Mouse (Mus musculus) CH12.LX (cell line): ENCODE data around the gene F9. TPM values are rescaled to one million over a fixed set of nuclear protein-coding genes. Genes with fewer than 3 reads are reported as not detected.
A peak's percentile ranks its signal among the peaks of the same experiment; 100 is the strongest.
"Not testable (repeated sequence)": the region's sequence is repeated elsewhere in the genome, so short reads cannot be mapped to it uniquely, and the experiment has no call there.

ENCODE experiments used
- DNase-seq: peaks from one replicate; pipeline ENCODE4 v3.0.0-alpha.2; 2013; ENCODE audit errors: extremely low read depth
- H3K27ac ChIP-seq: 2 replicates; pipeline ENCODE4 v1.5.1; 2012; ENCODE audit warnings: low read depth, mild to moderate bottlenecking, control low read depth, moderate library complexity; ENCODE audit not compliant: insufficient read depth
- H3K27me3 ChIP-seq: replicated peaks from 2 replicates; pipeline ENCODE3; 2012; ENCODE audit warnings: inconsistent platforms
- H3K36me3 ChIP-seq, 2 experiments: replicated peaks in 1 of 2; 2 replicates each; pipeline versions ENCODE3 to v1.6.1; 2012; ENCODE audit warnings: inconsistent platforms in 1 of 2, low read length in 1 of 2, mild to moderate bottlenecking in 1 of 2, mixed read lengths in 1 of 2, moderate library complexity in 1 of 2; ENCODE audit not compliant: control insufficient read depth in 1 of 2, insufficient read depth in 1 of 2
- H3K4me1 ChIP-seq, 2 experiments: 2 replicates each; pipeline ENCODE4 v1.6.1; 2012; ENCODE audit warnings: inconsistent platforms in 1 of 2, moderate library complexity in 1 of 2; ENCODE audit not compliant: insufficient read depth in 2 of 2, control insufficient read depth in 1 of 2
- H3K4me2 ChIP-seq: 2 replicates; pipeline ENCODE4 v1.6.1; 2012; ENCODE audit warnings: low read depth, mild to moderate bottlenecking, control low read depth; ENCODE audit not compliant: poor library complexity, insufficient read depth, severe bottlenecking
- H3K4me3 ChIP-seq, 3 experiments: fragments of 150-350 bp in 1 of 3; sonication (generic) in 1 of 3; replicated peaks in 1 of 3; 2 replicates each; pipeline versions ENCODE3 to v1.5.1; 2011 to 2012; ENCODE audit warnings: low read depth in 2 of 3, low read length in 2 of 3, mild to moderate bottlenecking in 2 of 3, moderate library complexity in 2 of 3, control low read depth in 1 of 3, improper control_type of control experiment in 1 of 3, inconsistent platforms in 1 of 3, mixed read lengths in 1 of 3; ENCODE audit not compliant: poor library complexity in 1 of 3
- H3K79me2 ChIP-seq: replicated peaks from 2 replicates; pipeline ENCODE4 v1.6.1; 2012; ENCODE audit warnings: mild to moderate bottlenecking, moderate library complexity; ENCODE audit not compliant: control insufficient read depth, poor library complexity, insufficient read depth, severe bottlenecking; ENCODE audit errors: extremely low read depth
- H3K9ac ChIP-seq: 2 replicates; pipeline ENCODE4 v1.6.1; 2012; ENCODE audit warnings: low read depth, mild to moderate bottlenecking, control low read depth, moderate library complexity; ENCODE audit not compliant: insufficient read depth
- H3K9me3 ChIP-seq: replicated peaks from 2 replicates; pipeline ENCODE3; 2012; ENCODE audit warnings: low read length, inconsistent platforms, mixed read lengths
- CHD2 ChIP-seq: IDR thresholded peaks from 2 replicates; pipeline ENCODE4 v1.6.1; 2011; ENCODE audit warnings: low read length, improper control_type of control experiment
- CTCF ChIP-seq, 2 experiments: IDR thresholded peaks in 1 of 2; conservative IDR thresholded peaks in 1 of 2; 2 replicates each; pipeline ENCODE4 v1.5.1; 2011 to 2012; ENCODE audit warnings: low read depth in 2 of 2, low read length in 2 of 2, improper control_type of control experiment in 1 of 2, inconsistent platforms in 1 of 2, mild to moderate bottlenecking in 1 of 2, moderate library complexity in 1 of 2
- E2F4 ChIP-seq: IDR thresholded peaks from 2 replicates; pipeline ENCODE4 v1.6.1; 2011; ENCODE audit warnings: low read depth, low read length, improper control_type of control experiment; ENCODE audit not compliant: insufficient replicate concordance
- EP300 ChIP-seq: IDR thresholded peaks from 2 replicates; pipeline ENCODE4 v1.6.1; 2011; ENCODE audit warnings: low read length, improper control_type of control experiment
- ETS1 ChIP-seq: conservative IDR thresholded peaks from 2 replicates; pipeline ENCODE4 v1.6.1; 2012; ENCODE audit warnings: low read depth, mild to moderate bottlenecking, inconsistent platforms, low read length, improper control_type of control experiment, moderate library complexity
- IRF4 ChIP-seq: IDR thresholded peaks from 2 replicates; pipeline ENCODE4 v1.6.1; 2014; ENCODE audit warnings: low read depth, mild to moderate bottlenecking, inconsistent platforms, low read length, improper control_type of control experiment
- JUN ChIP-seq: IDR thresholded peaks from 2 replicates; pipeline ENCODE4 v1.6.1; 2011; ENCODE audit warnings: low read depth, mild to moderate bottlenecking, low read length, improper control_type of control experiment, moderate library complexity; ENCODE audit not compliant: insufficient read depth
- JUND ChIP-seq: conservative IDR thresholded peaks from 2 replicates; pipeline ENCODE4 v1.6.1; 2011; ENCODE audit warnings: low read depth, low read length, improper control_type of control experiment
- KAT2A ChIP-seq: IDR thresholded peaks from 2 replicates; pipeline ENCODE4 v1.6.1; 2012; ENCODE audit warnings: low read length, improper control_type of control experiment, inconsistent platforms; ENCODE audit not compliant: insufficient replicate concordance
- MAFK ChIP-seq: IDR thresholded peaks from 2 replicates; pipeline ENCODE4 v1.6.1; 2011; ENCODE audit warnings: low read length, improper control_type of control experiment; ENCODE audit not compliant: insufficient replicate concordance
- MAZ ChIP-seq: IDR thresholded peaks from 2 replicates; pipeline ENCODE4 v1.6.1; 2012; ENCODE audit warnings: low read depth, mild to moderate bottlenecking, inconsistent platforms, low read length, improper control_type of control experiment, moderate library complexity
- MEF2A ChIP-seq: IDR thresholded peaks from 2 replicates; pipeline ENCODE4 v1.6.1; 2014; ENCODE audit warnings: low read depth, mild to moderate bottlenecking, inconsistent platforms, low read length, improper control_type of control experiment, borderline replicate concordance
- MYC ChIP-seq: IDR thresholded peaks from 2 replicates; pipeline ENCODE4 v1.6.1; 2011; ENCODE audit warnings: low read depth, mild to moderate bottlenecking, improper control_type of control experiment, low read length
- PAX5 ChIP-seq: IDR thresholded peaks from 2 replicates; pipeline ENCODE4 v1.6.1; 2012; ENCODE audit warnings: low read length, inconsistent platforms, mixed read lengths
- POLR2A ChIP-seq: IDR thresholded peaks from 2 replicates; pipeline ENCODE4 v1.6.1; 2011; ENCODE audit warnings: low read depth, mild to moderate bottlenecking, improper control_type of control experiment, low read length
- RAD21 ChIP-seq: IDR thresholded peaks from 2 replicates; pipeline ENCODE4 v1.6.1; 2011; ENCODE audit warnings: low read depth, mild to moderate bottlenecking, low read length, improper control_type of control experiment, moderate library complexity
- RCOR1 ChIP-seq: conservative IDR thresholded peaks from 2 replicates; pipeline ENCODE4 v1.6.1; 2012; ENCODE audit warnings: low read depth, mild to moderate bottlenecking, inconsistent platforms, low read length, improper control_type of control experiment
- SIN3A ChIP-seq: IDR thresholded peaks from 2 replicates; pipeline ENCODE4 v1.6.1; 2012; ENCODE audit warnings: low read length, improper control_type of control experiment, inconsistent platforms
- USF2 ChIP-seq: conservative IDR thresholded peaks from 2 replicates; pipeline ENCODE4 v1.6.1; 2011; ENCODE audit warnings: low read depth, low read length, improper control_type of control experiment
- ZC3H11A ChIP-seq: IDR thresholded peaks from 2 replicates; pipeline ENCODE4 v1.6.1; 2012; ENCODE audit warnings: low read depth, mild to moderate bottlenecking, inconsistent platforms, low read length, improper control_type of control experiment
- ZMIZ1 ChIP-seq: IDR thresholded peaks from 2 replicates; pipeline ENCODE4 v1.6.1; 2012; ENCODE audit warnings: low read depth, mild to moderate bottlenecking, inconsistent platforms, low read length, improper control_type of control experiment
- ZNF384 ChIP-seq: IDR thresholded peaks from 2 replicates; pipeline ENCODE4 v1.6.1; 2012; ENCODE audit warnings: low read depth, low read length, improper control_type of control experiment, inconsistent platforms
- dilution Hi-C: fragments of 300-500 bp; cut with MboI; formaldehyde crosslinking; loops from 2 replicates; pipeline ENCODE4 v1.14.3; 2020; ENCODE audit warnings: low sequenced_read_pairs; ENCODE audit not compliant: extremely low pct_unique_long_range_greater_than_20kb, extremely low pct_ligation_motif_present
- in situ Hi-C: fragments of 300-500 bp; cut with MboI; formaldehyde crosslinking; loops from 3 replicates; pipeline ENCODE4 v1.14.3; 2019; ENCODE audit warnings: low sequenced_read_pairs, low pct_ligation_motif_present, low pct_unique_long_range_greater_than_20kb, mixed read lengths
- polyA plus RNA-seq: library from polyadenylated mRNA; unstranded; fragments of >175 nt; gene quantifications from 2 replicates; pipeline ENCODE4 v1.2.1, GENCODE M21; 2012; ENCODE audit warnings: low read depth; ENCODE audit not compliant: insufficient read length
- total RNA-seq, 2 experiments: library from RNA; depleted of rRNA; stranded (reverse); fragments of 300-350 nt in 1 of 2; fragments of >200 nt in 1 of 2; gene quantifications; 2 replicates each; pipeline ENCODE4 v1.2.3; 2012 to 2014

Gene F9
- total RNA-seq (2012; rRNA removed) (0.42 and 0.55 TPM in 2 replicates), total RNA-seq (2014; rRNA removed) (2.0 and 2.6 TPM in 2 replicates), polyA plus RNA-seq (1.9 and 2.8 TPM in 2 replicates)

- dilution Hi-C loops, result no loop called here
- in situ Hi-C loops, result no loop called here
Observed at GRCm38 (mm10) chrX:59999221-60000083, at the start of gene F9. TSS of gene F9 (plus strand) at chrX:59999464.

GRCm38 (mm10) chrX:59969767-59970166, 29.5 kb upstream of the F9 start:
- H3K4me3 ChIP-seq, DNase-seq, H3K36me3 ChIP-seq, H3K79me2 ChIP-seq, H3K9me3 ChIP-seq, H3K27me3 ChIP-seq, in situ Hi-C loops, H3K9ac ChIP-seq, H3K4me2 ChIP-seq, H3K4me1 ChIP-seq, H3K27ac ChIP-seq, dilution Hi-C loops: not testable (repeated sequence)

More at GRCm38 (mm10) chrX:59999221-60000083, at the start of gene F9:
- Histone ChIP-seq H3K79me2 (no peaks in the 10 kb centered on the region), H3K4me2 (peak within 1 kb of the TSS; percentile 67), H3K27ac (peak within 1 kb of the TSS; percentile 88), H3K27me3 (no peaks in the 10 kb centered on the region), H3K9me3 (no peaks in the 10 kb centered on the region), H3K9ac (peak within 1 kb of the TSS; percentile 26), H3K4me1 (peaks cover 0 to 11% of the 10 kb centered on the region in 2 experiments; a peak in 1 of 4 replicates), H3K36me3 (no peaks in the 10 kb centered on the region), H3K4me3 (peak within 1 kb of the TSS in 1 of 3 experiments; percentile 26)
- peak; percentile 89 for TF ChIP-seq MEF2A
- no peak for TF ChIP-seq ZC3H11A
- TF ChIP-seq MAZ, result no peak
- TF ChIP-seq JUND, result 0 out of 2 replicates have a peak, but pooled peaks have one; percentile 19
- TF ChIP-seq ZNF384, result peak; percentile 10; the same call in 1 of the 2 replicates
- no peak for TF ChIP-seq POLR2A
- no peak for TF ChIP-seq RAD21
- TF ChIP-seq IRF4, result no peak
- TF ChIP-seq CHD2, result no peak
- no peak for TF ChIP-seq MYC
- TF ChIP-seq MAFK, result 0 out of 2 replicates have a peak, but pooled peaks have one; percentile 22
- TF ChIP-seq ETS1, result no peak; the same call in none of the 2 replicates
- TF ChIP-seq ZMIZ1, result no peak
- no peak for TF ChIP-seq USF2
- TF ChIP-seq CTCF (conservative IDR thresholded peaks at IDR 0.05 in 1 of 2, IDR thresholded peaks at IDR 0.05 in 1 of 2; ENCODE audit: low read depth in 2 of 2, low read length in 2 of 2), result no peak
- TF ChIP-seq EP300, result peak; percentile 70; the same call in 1 of the 2 replicates
- no peak for TF ChIP-seq PAX5
- no peak for TF ChIP-seq E2F4
- no peak for TF ChIP-seq KAT2A
- no peak for TF ChIP-seq SIN3A
- TF ChIP-seq RCOR1, result no peak
- peak; percentile 71 for TF ChIP-seq JUN
- peak; percentile 62 for DNase-seq
